In genomic region chr5:136421885-136422284, GRCm38 (mm10) we compare ENCODE assay signal across 22 mouse cellular contexts.
DNase-seq lines count a peak whose midpoint lies in the region; ATAC-seq lines count a peak whose summit lies in the region.
"Had no signal": no experiment of that assay in that cellular context is flagged by ENCODE, and none has a peak within 500 bp of the region (broad histone marks: within the 10 kb centered on the region; RNA-seq: fewer than 3 reads in every experiment).

No protein-coding gene starts in this region.

- no peaks in the 10 kb centered on the region for H3K27me3 ChIP-seq in intestine, embryonic 16.5 days (replicated peaks; ENCODE audit: control insufficient read depth, insufficient read depth, low read length)
- no peaks in the 10 kb centered on the region for H3K27me3 ChIP-seq in midbrain, embryonic 13.5 days
- H3K27me3 ChIP-seq: CH12.LX; embryonic facial prominence, embryonic 15.5 days; forebrain, embryonic 15.5 days; heart, embryonic 13.5 days; hindbrain, embryonic 13.5 days had no signal

- H3K4me1 ChIP-seq in intestine, embryonic 16.5 days (ENCODE audit: control insufficient read depth, insufficient read depth, low read length), result peaks cover 12% of the 10 kb centered on the region
- H3K4me1 ChIP-seq in midbrain, embryonic 13.5 days (replicated peaks), result 0 out of 2 replicates have a peak, but pooled peaks cover 3% of the 10 kb centered on the region

- H3K4me2 ChIP-seq in intestine, embryonic 16.5 days (ENCODE audit: low read depth, low read length), result no peak overlapping the region
- no peak overlapping the region for H3K4me2 ChIP-seq in midbrain, embryonic 13.5 days (replicated peaks)
- H3K4me2 ChIP-seq: embryonic facial prominence, embryonic 15.5 days; forebrain, embryonic 15.5 days; heart, embryonic 13.5 days; hindbrain, embryonic 13.5 days; midbrain, embryonic 11.5 days had no signal

- DNase-seq in adrenal gland, adult 2 months, result peak; percentile 60
- no peak for DNase-seq in adrenal gland, adult 18-20 months (ENCODE audit: low spot score in 2 of 2)
- DNase-seq in 416B (ENCODE audit: low read depth), result peak; percentile 73
- peak; percentile 32 for DNase-seq in adrenal gland, postnatal 10 days
- DNase-seq in kidney, postnatal 14 days, result no peak
- DNase-seq in spleen, postnatal 10 days (ENCODE audit: low spot score in 2 of 2), result no peak
- DNase-seq: cerebellum, adult 9-10 months; gastrocnemius, postnatal 36 days; heart, adult 2 months; heart, postnatal 36 days; kidney, adult 9 months had no signal

- no peak overlapping the region for H3K4me3 ChIP-seq in intestine, embryonic 16.5 days (ENCODE audit: low read length)
- H3K4me3 ChIP-seq in midbrain, embryonic 13.5 days (replicated peaks), result no peak overlapping the region
- H3K4me3 ChIP-seq: embryonic facial prominence, embryonic 15.5 days; forebrain, embryonic 15.5 days; heart, adult 2 months; heart, embryonic 13.5 days; hindbrain, embryonic 13.5 days; layer of hippocampus, adult 2 months had no signal

- 39% methylated on average over 3 of the region's 3 CpGs for WGBS in intestine, embryonic 16.5 days
- WGBS in midbrain, embryonic 13.5 days, result 87% methylated on average over 3 of the region's 3 CpGs

- H3K36me3 ChIP-seq in intestine, embryonic 16.5 days (ENCODE audit: control insufficient read depth, insufficient read depth, low read length), result no peaks in the 10 kb centered on the region
- no peaks in the 10 kb centered on the region for H3K36me3 ChIP-seq in midbrain, embryonic 13.5 days
- H3K36me3 ChIP-seq: embryonic facial prominence, embryonic 15.5 days; forebrain, embryonic 15.5 days; G1E; heart, embryonic 13.5 days; hindbrain, embryonic 13.5 days had no signal

- no peaks in the 10 kb centered on the region for H3K9me3 ChIP-seq in intestine, embryonic 16.5 days (ENCODE audit: control insufficient read depth, low read length)
- no peaks in the 10 kb centered on the region for H3K9me3 ChIP-seq in midbrain, embryonic 13.5 days
- H3K9me3 ChIP-seq: embryonic facial prominence, embryonic 15.5 days; forebrain, embryonic 15.5 days; G1E; heart, embryonic 13.5 days; hindbrain, embryonic 13.5 days had no signal

- H3K27ac ChIP-seq in intestine, embryonic 16.5 days (ENCODE audit: low read length), result no peak overlapping the region
- H3K27ac ChIP-seq in midbrain, embryonic 13.5 days, result no peak overlapping the region
- H3K27ac ChIP-seq: embryonic facial prominence, embryonic 15.5 days; forebrain, embryonic 15.5 days; heart, adult 2 months; heart, embryonic 13.5 days; hindbrain, embryonic 13.5 days; layer of hippocampus, adult 2 months had no signal

- H3K9ac ChIP-seq in intestine, embryonic 16.5 days (ENCODE audit: low read depth, low read length), result no peak overlapping the region
- H3K9ac ChIP-seq in midbrain, embryonic 13.5 days (replicated peaks), result no peak overlapping the region
- H3K9ac ChIP-seq: embryonic facial prominence, embryonic 15.5 days; forebrain, embryonic 15.5 days; heart, embryonic 13.5 days; hindbrain, embryonic 13.5 days had no signal

- peak; percentile 31; the same call in 1 of the 2 replicates for ATAC-seq in intestine, embryonic 16.5 days
- ATAC-seq in midbrain, embryonic 13.5 days, result no peak
- ATAC-seq: forebrain, embryonic 15.5 days; inflammation-experienced regulatory T-cells, adult 6 months had no signal

Comparison
In these comparisons a context has a peak if more than half of its experiments do, and no peak if none do; other contexts are left out.
1. DNase-seq: peak in adrenal gland, adult 2 months (single experiment), 416B (single experiment) and adrenal gland, postnatal 10 days (single experiment); none in adrenal gland, adult 18-20 months (0 of 2), kidney, postnatal 14 days (single experiment) and spleen, postnatal 10 days (0 of 2).